Mouse (Mus musculus): Measurements from ENCODE around the gene Bmp2k. TPM values are rescaled to one million over a fixed set of nuclear protein-coding genes. Genes with fewer than 3 reads are reported as not detected.

Gene Bmp2k
- 7.4 and 8.6 TPM in 2 replicates for polyA plus RNA-seq (2012; rRNA removed)

GRCm38 (mm10) chr5:96997310-96997801 is at the start of gene Bmp2k:
TSS of gene Bmp2k (plus strand) at chr5:96997689.

GRCm38 (mm10) chr5:97111207-97111910 is 113.9 kb downstream of the Bmp2k start, which contains the start of gene Paqr3:
TSS of gene Paqr3 (minus strand) at chr5:97111596.

Other genes with a start within 250 kb of the Bmp2k start
- 15.6 and 17.4 TPM in 2 replicates for gene Anxa3, start 204.3 kb upstream of the Bmp2k start, polyA plus RNA-seq (2012; rRNA removed)
- 1.5 and 1.8 TPM in 2 replicates for gene Paqr3, start 113.9 kb downstream of the Bmp2k start, polyA plus RNA-seq (2012; rRNA removed)

Measured in liver, embryonic 18 days (tissue).